Mouse (Mus musculus) B cell, adult 2 months (primary cell): ENCODE measurements around the gene Chchd10.

ENCODE experiments used
- DNase-seq, 2 experiments: peaks; one replicate each; pipeline ENCODE4 v3.0.0; 2022

Chchd10 gene

GRCm38 (mm10) chr10:75954381-75954811 is 21.5 kb downstream of the Chchd10 start, which contains the start of gene Gm5134:
Gm5134 (plus strand) TSS chr10:75954514.
- DNase-seq = peak in 1 of 2 experiments; percentile 21

GRCm38 (mm10) chr10:75973846-75974245 is 40.9 kb downstream of the Chchd10 start:
- no peak for DNase-seq

GRCm38 (mm10) chr10:75975216-75975615 is 42.3 kb downstream of the Chchd10 start:
- DNase-seq = peak; percentile 62 to 69

- peak; percentile 13 to 14 for DNase-seq
Observed at GRCm38 (mm10) chr10:75978119-75978834, 45.3 kb downstream of the Chchd10 start.

- DNase-seq = no peak
Observed at GRCm38 (mm10) chr10:75978835-75979157, 45.9 kb downstream of the Chchd10 start.

GRCm38 (mm10) chr10:75979432-75979831 is 46.5 kb downstream of the Chchd10 start:
- DNase-seq = no peak
